Mouse (Mus musculus): ENCODE measurements at regions not wholly inside any gene's neighbourhood (a gene's known extent, or its start where the extent isn't known, plus 50 kb on each side); places are given as distances from the start of the nearest gene placed in this dataset.

DNA sequence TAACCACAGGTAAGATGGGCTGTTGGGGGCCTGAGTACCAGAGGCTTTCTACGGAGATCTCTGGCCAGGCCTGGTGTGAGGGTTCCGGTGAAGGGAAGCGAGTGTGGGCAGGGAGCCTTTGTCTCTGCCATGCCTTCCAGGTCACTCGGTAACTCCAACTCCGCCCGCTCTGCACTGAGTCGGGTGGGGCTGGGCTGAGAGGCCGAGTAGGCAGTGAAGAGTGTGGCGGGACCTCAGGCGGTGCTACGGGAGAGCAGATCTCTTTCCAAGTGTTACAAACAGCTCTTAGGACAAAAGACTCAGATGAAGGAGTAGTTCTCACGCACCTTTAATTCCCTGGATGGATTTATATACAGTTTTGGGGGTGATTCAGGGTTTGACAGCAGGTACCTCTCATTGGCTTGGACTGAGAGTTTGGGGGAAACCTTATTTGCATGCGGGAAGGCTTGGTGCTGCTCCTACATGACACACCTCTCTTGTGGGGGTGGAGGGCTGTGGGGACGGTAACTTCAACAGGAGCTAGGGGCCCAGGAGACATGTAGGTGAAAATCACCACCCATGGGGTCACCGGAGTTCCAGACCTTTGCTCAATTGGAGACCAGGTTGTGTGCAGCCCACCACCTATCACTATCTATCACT, 54.7 kb upstream of the Ralgps2 start:
- no peak for DNase-seq (ENCODE audit: extremely low spot score in 1 of 2, low spot score in 1 of 2)

DNA sequence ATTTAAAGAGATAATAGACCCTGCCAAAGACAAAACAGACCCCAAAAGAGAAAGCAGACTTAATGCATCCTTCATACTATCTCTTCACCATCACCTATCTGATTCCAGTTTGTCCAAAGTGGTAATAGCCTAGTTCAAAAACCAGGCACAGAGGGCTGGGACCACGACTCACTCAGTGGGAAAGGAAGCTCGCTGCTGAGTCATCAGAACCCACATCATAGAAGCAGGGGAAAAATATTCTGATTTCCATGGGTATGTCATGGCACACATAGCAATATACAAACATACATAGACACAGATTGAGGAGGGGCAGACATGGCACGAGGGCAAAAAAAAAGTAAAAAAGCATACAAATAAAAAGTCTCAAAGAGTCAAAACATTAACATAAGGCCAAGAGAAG, 53.7 kb upstream of the Ralgps2 start:
- no peak for DNase-seq (ENCODE audit: extremely low spot score in 1 of 2, low spot score in 1 of 2)

DNA sequence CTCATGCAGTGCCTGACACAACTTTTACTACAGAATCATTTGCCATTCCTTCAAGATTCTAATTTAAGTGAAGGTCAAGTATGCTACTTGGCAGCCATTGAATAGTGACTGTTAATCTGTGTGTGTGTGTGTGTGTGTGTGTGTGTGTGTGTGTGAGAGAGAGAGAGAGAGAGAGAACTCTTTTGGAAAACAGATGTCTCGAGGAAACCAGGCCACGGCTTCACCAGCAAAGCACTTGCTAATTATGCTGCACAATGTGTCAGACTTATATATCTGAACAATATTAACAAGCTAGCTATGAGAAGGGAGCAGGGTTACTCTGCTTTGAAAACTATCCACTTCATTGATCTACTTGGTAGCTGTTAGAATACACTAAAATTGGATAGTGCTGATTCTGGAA, 53.1 kb upstream of the Ralgps2 start:
- no peak for DNase-seq (ENCODE audit: extremely low spot score in 1 of 2, low spot score in 1 of 2)

DNA sequence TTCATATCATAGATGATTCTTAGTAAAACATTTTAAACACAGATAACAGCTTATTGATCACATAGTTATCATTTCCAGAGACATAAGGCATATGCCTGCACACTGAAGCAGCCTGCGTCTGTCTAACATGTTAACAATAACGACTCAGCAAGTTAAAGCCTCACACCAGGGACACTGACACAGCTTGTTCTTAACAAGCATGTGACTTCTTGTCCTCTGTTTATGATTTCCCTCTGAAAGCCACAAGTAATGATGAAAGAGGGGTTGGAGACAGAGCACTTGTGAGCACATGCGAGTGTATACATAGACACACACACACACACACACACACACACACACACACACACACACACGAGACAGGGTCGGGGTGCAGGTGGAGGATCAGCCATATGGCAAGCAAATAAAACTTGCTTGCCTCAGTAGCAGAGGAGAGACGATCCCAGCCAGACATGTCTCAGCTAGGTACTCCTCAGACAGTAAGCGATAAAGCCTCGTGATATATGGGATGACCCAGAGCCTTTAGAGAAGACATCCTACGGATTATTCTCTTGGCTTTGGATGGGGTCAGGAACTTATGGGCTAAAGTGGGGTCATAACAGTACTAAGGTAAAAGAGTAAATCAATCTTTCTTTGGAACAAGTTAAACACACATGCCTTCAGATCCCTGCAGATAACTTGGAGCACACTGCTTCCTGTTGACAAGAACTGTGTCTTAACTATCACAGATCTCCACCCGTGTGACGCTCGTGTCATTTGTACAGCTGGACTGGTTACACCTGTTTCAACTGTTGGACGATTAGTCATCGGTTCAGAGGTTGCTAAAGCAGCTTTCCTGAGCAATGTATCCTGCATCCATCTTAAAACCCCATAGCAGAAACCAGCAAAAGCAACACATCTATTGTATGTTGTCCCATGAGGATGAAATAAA, 51.4 kb upstream of the Ralgps2 start:
- no peak for DNase-seq (ENCODE audit: extremely low spot score in 1 of 2, low spot score in 1 of 2)

DNA sequence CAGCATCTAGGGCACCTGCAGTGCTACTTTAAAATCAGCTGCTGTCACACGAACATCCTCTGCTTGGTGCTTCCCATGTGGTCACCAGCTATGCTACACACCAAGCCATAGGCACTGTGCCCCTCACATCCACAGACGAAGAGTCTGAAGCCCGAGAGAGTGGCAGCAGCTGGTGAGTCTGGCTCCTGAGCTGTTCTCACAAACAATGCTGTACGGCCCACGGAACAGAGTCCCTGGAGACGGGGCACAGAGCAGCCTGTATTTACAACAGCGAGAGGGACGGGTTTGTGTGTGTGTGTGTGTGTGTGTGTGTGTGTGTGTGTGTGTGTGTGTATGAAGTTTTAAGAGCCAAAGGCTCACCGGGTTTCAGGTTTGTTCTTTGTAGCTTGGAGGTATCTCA, 50.7 kb upstream of the Ralgps2 start:
- no peak for DNase-seq (ENCODE audit: extremely low spot score in 1 of 2, low spot score in 1 of 2)

DNA sequence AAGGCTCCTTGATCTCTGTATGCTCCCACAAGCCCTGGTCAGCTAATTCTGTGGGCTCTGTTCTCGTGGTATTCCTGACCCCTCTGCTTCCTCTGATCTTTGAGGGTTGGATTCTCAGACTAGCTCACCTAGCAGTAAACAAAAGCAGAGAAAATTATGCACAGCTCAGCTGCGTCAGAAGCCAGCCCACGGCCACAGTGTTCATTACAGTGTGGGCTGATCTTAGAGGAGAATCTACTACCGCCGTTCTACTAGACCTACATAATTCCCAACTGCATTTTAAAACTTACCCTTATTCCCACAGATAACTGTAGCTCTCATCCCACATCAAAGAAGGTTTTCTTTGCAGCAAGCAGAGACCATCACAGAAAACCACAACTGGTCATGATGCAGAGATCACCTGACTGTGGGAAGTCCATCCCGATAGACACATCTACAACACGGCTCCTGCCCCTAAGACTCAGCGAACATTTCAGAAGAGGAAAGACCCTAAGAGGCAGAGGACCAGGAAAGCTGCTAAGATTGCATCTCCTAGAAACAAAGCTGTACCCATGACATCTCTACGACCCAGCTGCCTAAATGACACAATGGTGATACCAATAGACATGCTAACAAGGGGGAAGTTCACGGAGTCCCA, 49.8 kb upstream of the Ralgps2 start:
- no peak for DNase-seq (ENCODE audit: extremely low spot score in 1 of 2, low spot score in 1 of 2)

Data from frontal cortex, adult 2 months (tissue).